10 mouse cellular contexts compared by ENCODE assay signal in genomic region chr7:109719286-109719685, GRCm38 (mm10). TPM values are rescaled to one million over a fixed set of nuclear protein-coding genes. Genes with fewer than 3 reads are reported as not detected.
DNase-seq lines count a peak whose midpoint lies in the region; ATAC-seq and TF ChIP-seq lines count a peak whose summit lies in the region.
"Had no signal": no experiment of that assay in that cellular context is flagged by ENCODE, and none has a peak within 500 bp of the region (broad histone marks: within the 10 kb centered on the region; RNA-seq: fewer than 3 reads in every experiment).

No protein-coding gene starts in this region.

- no peak overlapping the region for H3K9ac ChIP-seq in midbrain, embryonic 13.5 days (replicated peaks)
- H3K9ac ChIP-seq in midbrain, embryonic 16.5 days (ENCODE audit: low read depth, low read length) = no peak overlapping the region
- H3K9ac ChIP-seq in stomach, postnatal 0 days (ENCODE audit: low read length) = no peak overlapping the region
- H3K9ac ChIP-seq in hindbrain, embryonic 13.5 days = no peak overlapping the region
- H3K9ac ChIP-seq: heart, embryonic 15.5 days had no signal

- H3K9me3 ChIP-seq in midbrain, embryonic 13.5 days = no peaks in the 10 kb centered on the region
- H3K9me3 ChIP-seq in midbrain, embryonic 16.5 days (replicated peaks; ENCODE audit: control insufficient read depth, low read length, poor library complexity, severe bottlenecking) = no peaks in the 10 kb centered on the region
- H3K9me3 ChIP-seq in stomach, postnatal 0 days (ENCODE audit: control insufficient read depth, low read length) = no peaks in the 10 kb centered on the region
- H3K9me3 ChIP-seq in hindbrain, embryonic 13.5 days = no peaks in the 10 kb centered on the region
- H3K9me3 ChIP-seq: heart, embryonic 15.5 days had no signal

- 0 out of 2 replicates have a peak, but pooled peaks have one; percentile 24 for ATAC-seq in midbrain, embryonic 13.5 days
- ATAC-seq in midbrain, embryonic 16.5 days = no peak
- ATAC-seq in stomach, postnatal 0 days (ENCODE audit: low FRiP score, low TSS enrichment) = no peak
- ATAC-seq in hindbrain, embryonic 13.5 days (ENCODE audit: low FRiP score) = no peak

- H3K36me3 ChIP-seq in midbrain, embryonic 13.5 days = no peaks in the 10 kb centered on the region
- no peaks in the 10 kb centered on the region for H3K36me3 ChIP-seq in midbrain, embryonic 16.5 days (ENCODE audit: control insufficient read depth, insufficient read depth, low read length)
- no peaks in the 10 kb centered on the region for H3K36me3 ChIP-seq in stomach, postnatal 0 days (ENCODE audit: control insufficient read depth, insufficient read depth, low read length)
- H3K36me3 ChIP-seq in hindbrain, embryonic 13.5 days = no peaks in the 10 kb centered on the region
- H3K36me3 ChIP-seq: heart, embryonic 15.5 days had no signal

- TF ChIP-seq CTCF in stomach, postnatal 0 days (IDR thresholded peaks at IDR 0.05; ENCODE audit: low read depth) = peak; percentile 73

- no peak overlapping the region for H3K4me2 ChIP-seq in midbrain, embryonic 13.5 days (replicated peaks)
- H3K4me2 ChIP-seq in midbrain, embryonic 16.5 days (ENCODE audit: low read length) = no peak overlapping the region
- H3K4me2 ChIP-seq in stomach, postnatal 0 days (replicated peaks; ENCODE audit: low read depth) = no peak overlapping the region
- H3K4me2 ChIP-seq in hindbrain, embryonic 13.5 days = no peak overlapping the region
- H3K4me2 ChIP-seq: heart, embryonic 15.5 days had no signal

- no peaks in the 10 kb centered on the region for H3K27me3 ChIP-seq in midbrain, embryonic 13.5 days
- no peaks in the 10 kb centered on the region for H3K27me3 ChIP-seq in midbrain, embryonic 16.5 days (ENCODE audit: control insufficient read depth, insufficient read depth, low read depth, low read length)
- H3K27me3 ChIP-seq in stomach, postnatal 0 days (ENCODE audit: control insufficient read depth, insufficient read depth, low read length) = no peaks in the 10 kb centered on the region
- no peaks in the 10 kb centered on the region for H3K27me3 ChIP-seq in hindbrain, embryonic 13.5 days
- H3K27me3 ChIP-seq: heart, embryonic 15.5 days had no signal

- WGBS in midbrain, embryonic 13.5 days = 73% methylated on average over 9 of the region's 9 CpGs
- WGBS in midbrain, embryonic 16.5 days = 68% methylated on average over 9 of the region's 9 CpGs
- 57% methylated on average over 9 of the region's 9 CpGs for WGBS in stomach, postnatal 0 days
- WGBS in hindbrain, embryonic 13.5 days = 70% methylated on average over 9 of the region's 9 CpGs

- DNase-seq in heart, adult 18-20 months = peak; percentile 27 to 67
- no peak for DNase-seq in heart, adult 9 months (ENCODE audit: low spot score in 2 of 2)
- DNase-seq in adipocyte (ENCODE audit: low spot score) = peak; percentile 63
- peak; percentile 21 for DNase-seq in layer of hippocampus, adult 9-11 months
- DNase-seq in stomach, postnatal 0 days (ENCODE audit: low spot score) = no peak

- no peak for TF ChIP-seq EP300 in stomach, postnatal 0 days (optimal IDR thresholded peaks at IDR 0.05)

- H3K4me1 ChIP-seq in midbrain, embryonic 13.5 days (replicated peaks) = no peaks in the 10 kb centered on the region
- no peaks in the 10 kb centered on the region for H3K4me1 ChIP-seq in midbrain, embryonic 16.5 days (ENCODE audit: control insufficient read depth, insufficient read depth, low read length)
- no peaks in the 10 kb centered on the region for H3K4me1 ChIP-seq in stomach, postnatal 0 days (replicated peaks; ENCODE audit: control insufficient read depth, insufficient read depth)
- H3K4me1 ChIP-seq in hindbrain, embryonic 13.5 days (replicated peaks) = no peaks in the 10 kb centered on the region
- H3K4me1 ChIP-seq: heart, embryonic 15.5 days had no signal

- H3K27ac ChIP-seq in midbrain, embryonic 13.5 days = no peak overlapping the region
- H3K27ac ChIP-seq in midbrain, embryonic 16.5 days (ENCODE audit: low read length) = no peak overlapping the region
- H3K27ac ChIP-seq in stomach, postnatal 0 days (replicated peaks) = no peak overlapping the region
- no peak overlapping the region for H3K27ac ChIP-seq in hindbrain, embryonic 13.5 days
- H3K27ac ChIP-seq: heart, embryonic 15.5 days had no signal

- H3K4me3 ChIP-seq in midbrain, embryonic 13.5 days (replicated peaks) = no peak overlapping the region
- no peak overlapping the region for H3K4me3 ChIP-seq in midbrain, embryonic 16.5 days (ENCODE audit: low read depth, low read length)
- no peak overlapping the region for H3K4me3 ChIP-seq in stomach, postnatal 0 days (ENCODE audit: low read depth, low read length)
- H3K4me3 ChIP-seq in hindbrain, embryonic 13.5 days = no peak overlapping the region
- H3K4me3 ChIP-seq: heart, embryonic 15.5 days had no signal

RNA-seq across cellular contexts. Expression of gene BC051019, which starts 4.4 kb away (rescaled TPM):
- under 1 TPM in 1 of 2 experiments, not detected in 1; 0.64 TPM for total RNA-seq in heart, adult 18-20 months (2021)
- not detected in 2 replicates for polyA plus RNA-seq in midbrain, embryonic 13.5 days (2015; fragmentation: Nextera tagmentation; extraction: Ambion mirVana)
- 0.25 and 0.44 TPM in 2 replicates for polyA plus RNA-seq in midbrain, embryonic 16.5 days (2015; fragmentation: Nextera tagmentation; extraction: Ambion mirVana)
- polyA plus RNA-seq in stomach, postnatal 0 days (2015; fragmentation: Nextera tagmentation; extraction: Ambion mirVana) = 0.17 and 0.25 TPM in 2 replicates
- 0.16 and 1.00 TPM in 2 replicates for polyA plus RNA-seq in hindbrain, embryonic 13.5 days (2015; fragmentation: Nextera tagmentation; extraction: Ambion mirVana)
- total RNA-seq: adrenal gland, adult 18-20 months had no signal

RNA-seq across cellular contexts. Expression of gene Ascl3, which starts 12.2 kb away (rescaled TPM):
- total RNA-seq in heart, adult 18-20 months (2021) = not detected
- 0.40 TPM in 1 of 2 replicates, not detected in the other for polyA plus RNA-seq in midbrain, embryonic 13.5 days (2015; fragmentation: Nextera tagmentation; extraction: Ambion mirVana)
- 0.28 and 0.63 TPM in 2 replicates for polyA plus RNA-seq in midbrain, embryonic 16.5 days (2015; fragmentation: Nextera tagmentation; extraction: Ambion mirVana)
- polyA plus RNA-seq in stomach, postnatal 0 days (2015; fragmentation: Nextera tagmentation; extraction: Ambion mirVana) = 0.39 and 0.56 TPM in 2 replicates
- polyA plus RNA-seq in hindbrain, embryonic 13.5 days (2015; fragmentation: Nextera tagmentation; extraction: Ambion mirVana) = 0.42 TPM in 1 of 2 replicates, not detected in the other
- polyA plus RNA-seq: heart, embryonic 15.5 days had no signal

RNA-seq across cellular contexts. Expression of gene Akip1, which starts 15.8 kb away (rescaled TPM):
- 10 to 100 TPM; 13.5 to 14.7 TPM for total RNA-seq in heart, adult 18-20 months (2021)
- polyA plus RNA-seq in midbrain, embryonic 13.5 days (2015; fragmentation: Nextera tagmentation; extraction: Ambion mirVana) = 12.7 and 13.9 TPM in 2 replicates
- polyA plus RNA-seq in midbrain, embryonic 16.5 days (2015; fragmentation: Nextera tagmentation; extraction: Ambion mirVana) = 13.3 and 13.9 TPM in 2 replicates
- polyA plus RNA-seq in stomach, postnatal 0 days (2015; fragmentation: Nextera tagmentation; extraction: Ambion mirVana) = 36.8 and 38.6 TPM in 2 replicates
- polyA plus RNA-seq in hindbrain, embryonic 13.5 days (2015; fragmentation: Nextera tagmentation; extraction: Ambion mirVana) = 15.5 TPM in 2 replicates

RNA-seq across cellular contexts. Expression of gene St5, which starts 15.9 kb away (rescaled TPM):
- 10 to 100 TPM; 19.3 to 27.9 TPM for total RNA-seq in heart, adult 18-20 months (2021)
- 18.8 and 21.7 TPM in 2 replicates for polyA plus RNA-seq in midbrain, embryonic 13.5 days (2015; fragmentation: Nextera tagmentation; extraction: Ambion mirVana)
- 18.6 and 18.8 TPM in 2 replicates for polyA plus RNA-seq in midbrain, embryonic 16.5 days (2015; fragmentation: Nextera tagmentation; extraction: Ambion mirVana)
- 35.3 and 35.6 TPM in 2 replicates for polyA plus RNA-seq in stomach, postnatal 0 days (2015; fragmentation: Nextera tagmentation; extraction: Ambion mirVana)
- polyA plus RNA-seq in hindbrain, embryonic 13.5 days (2015; fragmentation: Nextera tagmentation; extraction: Ambion mirVana) = 22.6 and 25.6 TPM in 2 replicates

RNA-seq across cellular contexts. Expression of gene Tmem9b, which starts 33.4 kb away (rescaled TPM):
- total RNA-seq in heart, adult 18-20 months (2021) = 10 to 100 TPM; 29.2 to 31.1 TPM
- 86.2 and 91.1 TPM in 2 replicates for polyA plus RNA-seq in midbrain, embryonic 13.5 days (2015; fragmentation: Nextera tagmentation; extraction: Ambion mirVana)
- 125 and 136 TPM in 2 replicates for polyA plus RNA-seq in midbrain, embryonic 16.5 days (2015; fragmentation: Nextera tagmentation; extraction: Ambion mirVana)
- 103 and 106 TPM in 2 replicates for polyA plus RNA-seq in stomach, postnatal 0 days (2015; fragmentation: Nextera tagmentation; extraction: Ambion mirVana)
- 110 and 113 TPM in 2 replicates for polyA plus RNA-seq in hindbrain, embryonic 13.5 days (2015; fragmentation: Nextera tagmentation; extraction: Ambion mirVana)

Comparison
In these comparisons a context has a peak if more than half of its experiments do, and no peak if none do; other contexts are left out.
1. DNase-seq: peak in heart, adult 18-20 months (2 of 2), adipocyte (single experiment) and layer of hippocampus, adult 9-11 months (single experiment); none in heart, adult 9 months (0 of 2) and stomach, postnatal 0 days (single experiment).